ENCODE assay signal across 19 mouse cellular contexts in the genomic region with DNA sequence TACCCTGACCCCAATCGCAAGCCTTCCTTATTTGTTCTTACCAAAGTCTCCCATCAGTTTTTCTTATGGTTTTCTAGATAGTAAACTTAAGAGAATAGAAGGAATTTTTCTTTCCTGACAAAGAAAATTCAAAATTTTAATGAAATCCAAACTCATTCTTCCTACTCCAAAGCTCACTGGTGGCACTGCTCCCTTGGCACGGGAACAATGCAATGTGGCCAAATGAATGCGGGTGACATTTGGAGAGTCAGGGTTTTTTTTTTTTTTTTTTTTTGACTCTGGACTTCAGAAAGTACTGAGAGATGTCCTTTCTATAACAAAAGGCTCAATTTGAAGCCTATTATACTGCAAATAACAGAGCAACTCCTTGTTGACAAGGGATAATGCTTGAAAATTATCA.
DNase-seq lines count a peak whose midpoint lies in the region; ATAC-seq lines count a peak whose summit lies in the region.
"Had no signal": no experiment of that assay in that cellular context is flagged by ENCODE, and none has a peak within 500 bp of the region (broad histone marks: within the 10 kb centered on the region; RNA-seq: fewer than 3 reads in every experiment).

No protein-coding gene starts in this region.

- peak; percentile 32 for DNase-seq in adrenal gland, postnatal 14 days
- no peak for DNase-seq in adrenal gland, adult 18-20 months (ENCODE audit: low spot score in 2 of 2)
- DNase-seq in cerebellum, postnatal 25 days: peak; percentile 32 to 65
- no peak for DNase-seq in cerebellum, adult 11 months
- DNase-seq in lung, postnatal 10 days: peak; percentile 21
- DNase-seq in lung, postnatal 14 days: no peak
- DNase-seq: cerebellum, adult 11-12 months; gastrocnemius, postnatal 25 days; heart, adult 11 months; kidney, adult 8-10 months; kidney, postnatal 4 days; liver, embryonic 13.5 days; lung, adult 18-20 months; thymus, adult 2 months; thymus, postnatal 36 days had no signal

- ATAC-seq in erythroid progenitor cell, adult 5-6 weeks (replicated peaks; ENCODE audit: low FRiP score, poor library complexity, severe bottlenecking): no peak
- ATAC-seq: forebrain, embryonic 14.5 days; intestine, embryonic 16.5 days; lung, postnatal 0 days had no signal

Comparison
In these comparisons a context has a peak if more than half of its experiments do, and no peak if none do; other contexts are left out.
1. DNase-seq: peak in adrenal gland, postnatal 14 days (single experiment), cerebellum, postnatal 25 days (2 of 2) and lung, postnatal 10 days (single experiment); none in adrenal gland, adult 18-20 months (0 of 2), cerebellum, adult 11 months (single experiment) and lung, postnatal 14 days (single experiment).